Mouse (Mus musculus): Measurements from ENCODE around the gene Hk1. TPM values are rescaled to one million over a fixed set of nuclear protein-coding genes. Genes with fewer than 3 reads are reported as not detected.

The Hk1 gene
- polyA plus RNA-seq, 1 experiment from 2014 or later = 27.6 TPM

DNA sequence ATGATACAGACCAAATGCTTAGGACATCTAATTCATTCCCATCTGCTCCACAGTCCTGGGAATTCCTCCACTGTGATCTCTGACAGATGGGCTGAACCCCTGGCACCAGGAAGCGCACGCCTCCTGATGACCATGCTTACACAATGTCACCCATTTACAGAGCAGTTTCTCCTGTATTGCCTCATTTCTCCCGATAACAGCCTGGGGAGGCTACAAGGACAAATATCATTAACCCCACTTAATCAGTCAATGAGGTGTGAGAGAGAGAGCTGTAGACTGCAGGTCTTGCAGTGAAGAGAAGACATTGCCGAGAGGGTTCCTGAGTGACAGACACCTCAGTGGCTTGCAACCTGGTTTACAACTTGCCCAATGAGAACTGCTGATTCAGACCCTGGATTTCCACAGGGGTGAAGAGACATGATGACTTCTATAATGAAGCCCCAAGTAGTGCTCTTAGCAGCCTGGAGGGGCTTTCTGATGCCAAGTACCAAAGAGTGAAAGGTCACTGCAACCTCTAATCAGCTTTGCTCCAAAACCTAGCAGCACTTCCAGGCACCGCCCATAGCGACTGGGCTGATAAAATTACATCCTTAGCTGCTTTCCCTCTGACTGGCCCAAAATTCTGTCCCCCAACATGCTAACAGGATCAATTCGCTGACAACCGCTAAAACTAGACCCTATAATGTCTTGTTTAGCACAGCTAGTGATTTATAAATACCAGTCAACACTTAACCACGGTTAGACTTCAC, 35.5 kb downstream of the Hk1 start:
- Histone ChIP-seq H3K4me1 (ENCODE audit: control insufficient read depth, insufficient read depth, low read length) (peaks cover 5% of the 10 kb centered on the region), H3K4me3 (ENCODE audit: low read length) (no peak overlapping the region), H3K4me2 (ENCODE audit: low read depth, low read length) (no peak overlapping the region), H3K27me3 (replicated peaks; ENCODE audit: control insufficient read depth, insufficient read depth, low read length) (no peaks in the 10 kb centered on the region), H3K27ac (ENCODE audit: low read length) (no peak overlapping the region), H3K36me3 (ENCODE audit: control insufficient read depth, insufficient read depth, low read length) (no peaks in the 10 kb centered on the region), H3K9me3 (ENCODE audit: control insufficient read depth, low read length) (peaks cover 3% of the 10 kb centered on the region; the same call in 1 of the 2 replicates), H3K9ac (ENCODE audit: low read depth, low read length) (no peak overlapping the region)
- 59% methylated on average over 9 of the region's 9 CpGs for WGBS
- ATAC-seq = peak; percentile 31

- no peaks in the 10 kb centered on the region for H3K27me3 ChIP-seq (replicated peaks; ENCODE audit: control insufficient read depth, insufficient read depth, low read length)
- no peak overlapping the region for H3K4me3 ChIP-seq (ENCODE audit: low read length)
- no peak overlapping the region for H3K9ac ChIP-seq (ENCODE audit: low read depth, low read length)
- H3K27ac ChIP-seq (ENCODE audit: low read length) = no peak overlapping the region
- H3K9me3 ChIP-seq (ENCODE audit: control insufficient read depth, low read length) = no peaks in the 10 kb centered on the region
- peaks cover 16% of the 10 kb centered on the region for H3K4me1 ChIP-seq (ENCODE audit: control insufficient read depth, insufficient read depth, low read length)
- ATAC-seq = no peak
- H3K36me3 ChIP-seq (ENCODE audit: control insufficient read depth, insufficient read depth, low read length) = no peaks in the 10 kb centered on the region
- H3K4me2 ChIP-seq (ENCODE audit: low read depth, low read length) = no peak overlapping the region
- WGBS = 88% methylated on average over 6 of the region's 6 CpGs
Measured at GRCm38 (mm10) chr10:62342512-62342911, 37.2 kb downstream of the Hk1 start.

GRCm38 (mm10) chr10:62341956-62342355, 37.8 kb downstream of the Hk1 start:
- Histone ChIP-seq H3K27ac (ENCODE audit: low read length) (no peak overlapping the region), H3K36me3 (ENCODE audit: control insufficient read depth, insufficient read depth, low read length) (no peaks in the 10 kb centered on the region), H3K4me2 (ENCODE audit: low read depth, low read length) (no peak overlapping the region), H3K9ac (ENCODE audit: low read depth, low read length) (no peak overlapping the region), H3K4me3 (ENCODE audit: low read length) (no peak overlapping the region), H3K4me1 (ENCODE audit: control insufficient read depth, insufficient read depth, low read length) (peaks cover 21% of the 10 kb centered on the region), H3K27me3 (replicated peaks; ENCODE audit: control insufficient read depth, insufficient read depth, low read length) (no peaks in the 10 kb centered on the region), H3K9me3 (ENCODE audit: control insufficient read depth, low read length) (no peaks in the 10 kb centered on the region)
- ATAC-seq = no peak
- WGBS = 81% methylated on average over 4 of the region's 4 CpGs

- no peak for ATAC-seq
- Histone ChIP-seq H3K4me3 (ENCODE audit: low read length) (peak overlapping the region; percentile 73), H3K27ac (ENCODE audit: low read length) (peak overlapping the region; percentile 89), H3K4me2 (ENCODE audit: low read depth, low read length) (peak overlapping the region; percentile 79), H3K36me3 (ENCODE audit: control insufficient read depth, insufficient read depth, low read length) (no peaks in the 10 kb centered on the region), H3K4me1 (ENCODE audit: control insufficient read depth, insufficient read depth, low read length) (peaks cover 22% of the 10 kb centered on the region), H3K9me3 (ENCODE audit: control insufficient read depth, low read length) (no peaks in the 10 kb centered on the region), H3K9ac (ENCODE audit: low read depth, low read length) (peak overlapping the region; percentile 78), H3K27me3 (replicated peaks; ENCODE audit: control insufficient read depth, insufficient read depth, low read length) (no peaks in the 10 kb centered on the region)
- WGBS = 15% methylated on average over 3 of the region's 3 CpGs
Measured at GRCm38 (mm10) chr10:62340991-62341390, 38.7 kb downstream of the Hk1 start.

DNA sequence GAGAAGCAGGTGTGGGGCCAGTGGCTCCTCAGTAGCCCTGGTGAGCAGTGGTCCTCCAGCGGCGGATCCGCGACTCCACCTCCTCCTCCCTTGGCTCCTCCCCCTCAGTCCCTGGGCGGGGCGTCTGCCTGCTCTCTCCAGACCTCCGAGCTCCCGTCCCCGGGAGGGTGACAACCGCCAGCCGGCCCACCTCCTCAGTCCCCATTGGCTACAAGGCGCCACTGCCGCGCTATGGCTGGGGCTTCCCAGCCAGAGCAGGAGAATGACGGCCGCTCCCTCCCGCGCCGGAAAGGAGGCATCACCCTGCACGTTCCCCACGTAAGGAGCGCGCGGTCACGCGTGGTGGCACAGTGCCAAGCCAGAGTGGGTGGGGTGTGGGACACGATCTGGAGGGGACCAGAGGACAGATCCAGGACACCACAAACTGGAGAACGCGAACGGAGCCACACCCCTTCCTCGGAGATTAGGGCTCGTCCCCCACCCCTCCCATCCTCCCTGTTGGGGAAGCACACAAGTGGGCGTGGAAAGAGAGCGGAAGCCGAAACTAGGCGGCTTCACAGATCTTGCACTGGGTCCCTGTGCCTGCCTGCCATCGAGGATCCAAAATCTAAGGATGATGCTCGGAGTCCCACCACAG, 39.5 kb downstream of the Hk1 start:
- peak; percentile 96 for ATAC-seq
- Histone ChIP-seq H3K27me3 (replicated peaks; ENCODE audit: control insufficient read depth, insufficient read depth, low read length) (no peaks in the 10 kb centered on the region), H3K4me1 (ENCODE audit: control insufficient read depth, insufficient read depth, low read length) (peaks cover 27% of the 10 kb centered on the region), H3K36me3 (ENCODE audit: control insufficient read depth, insufficient read depth, low read length) (no peaks in the 10 kb centered on the region), H3K9ac (ENCODE audit: low read depth, low read length) (peak overlapping the region; percentile 78), H3K4me2 (ENCODE audit: low read depth, low read length) (peak overlapping the region; percentile 79), H3K27ac (ENCODE audit: low read length) (peak overlapping the region; percentile 89), H3K4me3 (ENCODE audit: low read length) (peak overlapping the region; percentile 73), H3K9me3 (ENCODE audit: control insufficient read depth, low read length) (no peaks in the 10 kb centered on the region)
- WGBS = under 1% methylated on average over 38 of the region's 38 CpGs

DNA sequence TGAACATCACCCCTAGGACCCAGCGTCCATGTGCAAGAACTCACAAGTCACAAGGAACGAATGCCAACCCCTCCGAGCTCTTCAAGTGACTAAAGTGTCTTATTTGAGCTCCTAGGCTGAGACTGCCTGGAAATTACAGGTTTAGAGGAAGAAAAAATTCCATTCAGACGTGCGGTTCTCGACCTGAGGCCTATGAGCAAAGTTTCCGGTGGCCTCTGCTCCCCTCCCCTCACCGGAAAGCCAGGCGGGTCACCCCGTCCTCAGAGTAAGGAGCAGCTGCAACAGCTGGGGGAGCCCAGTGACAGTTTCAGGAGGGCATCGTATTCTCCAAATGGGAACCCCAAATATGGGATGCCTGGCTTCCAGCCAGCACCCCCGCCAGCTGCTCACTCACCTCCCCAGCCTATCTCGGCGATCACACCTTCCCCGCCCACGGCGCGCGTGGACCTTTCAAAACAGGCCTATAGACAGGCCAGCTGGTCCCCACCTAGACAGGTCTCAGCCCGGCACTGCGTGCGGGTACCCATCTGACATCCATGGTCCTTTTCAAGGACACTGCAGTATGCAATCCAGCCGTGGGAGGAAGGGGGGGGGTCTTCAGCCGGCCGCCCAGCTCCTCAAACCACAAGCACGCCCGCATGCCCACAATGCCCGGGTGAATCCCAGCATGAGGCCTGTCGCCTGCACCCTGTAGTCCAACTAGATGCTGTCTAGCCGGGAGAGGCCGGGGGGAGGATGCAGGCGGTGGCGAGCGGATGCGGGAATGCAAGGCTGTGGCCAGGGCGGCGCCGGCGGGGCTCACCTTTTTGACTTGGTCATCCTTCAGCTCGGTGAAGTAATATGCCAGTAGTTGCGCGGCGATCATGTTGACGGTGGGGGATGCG, 40.3 kb downstream of the Hk1 start:
- peak overlapping the region; percentile 59 for H3K27ac ChIP-seq (ENCODE audit: low read length)
- 7% methylated on average over 45 of the region's 45 CpGs for WGBS

GRCm38 (mm10) chr10:62338626-62339025, 41.1 kb downstream of the Hk1 start:
- Histone ChIP-seq H3K9me3 (ENCODE audit: control insufficient read depth, low read length) (no peaks in the 10 kb centered on the region), H3K36me3 (ENCODE audit: control insufficient read depth, insufficient read depth, low read length) (no peaks in the 10 kb centered on the region), H3K4me3 (ENCODE audit: low read length) (peak overlapping the region; percentile 73), H3K4me1 (ENCODE audit: control insufficient read depth, insufficient read depth, low read length) (peaks cover 27% of the 10 kb centered on the region), H3K27me3 (replicated peaks; ENCODE audit: control insufficient read depth, insufficient read depth, low read length) (no peaks in the 10 kb centered on the region), H3K9ac (ENCODE audit: low read depth, low read length) (peak overlapping the region; percentile 78), H3K27ac (ENCODE audit: low read length) (no peak overlapping the region), H3K4me2 (ENCODE audit: low read depth, low read length) (peak overlapping the region; percentile 79)
- WGBS = 36% methylated on average over 5 of the region's 5 CpGs
- no peak for ATAC-seq

More for the DNA sequence above, 40.3 kb downstream of the Hk1 start:
- Histone ChIP-seq H3K4me3 (ENCODE audit: low read length) (peak overlapping the region; percentile 73), H3K9me3 (ENCODE audit: control insufficient read depth, low read length) (no peaks in the 10 kb centered on the region), H3K27me3 (replicated peaks; ENCODE audit: control insufficient read depth, insufficient read depth, low read length) (no peaks in the 10 kb centered on the region), H3K4me2 (ENCODE audit: low read depth, low read length) (peak overlapping the region; percentile 79), H3K9ac (ENCODE audit: low read depth, low read length) (peak overlapping the region; percentile 78), H3K36me3 (ENCODE audit: control insufficient read depth, insufficient read depth, low read length) (no peaks in the 10 kb centered on the region), H3K4me1 (ENCODE audit: control insufficient read depth, insufficient read depth, low read length) (peaks cover 27% of the 10 kb centered on the region)
- peak; percentile 49 for ATAC-seq

DNA sequence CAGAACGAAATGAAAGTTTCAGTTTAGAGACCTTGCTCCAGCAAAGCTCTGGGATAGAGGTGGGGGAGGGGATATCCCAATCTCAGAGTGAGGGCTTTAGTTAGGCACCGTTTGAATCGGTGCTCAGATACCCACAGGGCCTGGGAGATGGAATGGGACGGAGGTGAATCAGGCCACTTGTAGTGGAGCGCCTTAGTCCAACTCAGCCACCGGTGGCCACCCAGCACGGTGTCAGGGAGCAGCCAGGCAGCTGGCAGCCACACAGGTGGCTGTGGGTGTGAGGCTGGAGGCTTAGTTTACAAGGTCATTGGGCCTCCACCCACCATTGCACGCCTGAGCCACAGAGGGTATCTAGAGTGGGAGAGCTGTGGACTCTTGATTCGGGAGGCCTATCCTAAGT, 41.5 kb downstream of the Hk1 start:
- no peak overlapping the region for H3K27ac ChIP-seq (ENCODE audit: low read length)
- H3K36me3 ChIP-seq (ENCODE audit: control insufficient read depth, insufficient read depth, low read length) = no peaks in the 10 kb centered on the region
- no peaks in the 10 kb centered on the region for H3K9me3 ChIP-seq (ENCODE audit: control insufficient read depth, low read length)
- ATAC-seq = no peak
- H3K9ac ChIP-seq (ENCODE audit: low read depth, low read length) = no peak overlapping the region
- H3K4me1 ChIP-seq (ENCODE audit: control insufficient read depth, insufficient read depth, low read length) = peaks cover 27% of the 10 kb centered on the region
- H3K27me3 ChIP-seq (replicated peaks; ENCODE audit: control insufficient read depth, insufficient read depth, low read length) = no peaks in the 10 kb centered on the region
- 53% methylated on average over 9 of the region's 9 CpGs for WGBS
- no peak overlapping the region for H3K4me2 ChIP-seq (ENCODE audit: low read depth, low read length)
- no peak overlapping the region for H3K4me3 ChIP-seq (ENCODE audit: low read length)

Measured in intestine, embryonic 16.5 days (tissue).